Mouse (Mus musculus) heart, postnatal 25 days (tissue): ENCODE data around the gene Cdc14b. TPM values are rescaled to one million over a fixed set of nuclear protein-coding genes. Genes with fewer than 3 reads are reported as not detected.

Source experiments
- DNase-seq: peaks from one replicate; pipeline ENCODE4 v3.0.0; 2022; ENCODE audit warnings: low spot score
- intact Hi-C: fragments of 180-260 bp; cut with DNase I; formaldehyde crosslinking; loops from one replicate; pipeline ENCODE4 v1.15.1; 2025
- total RNA-seq, 2 experiments: library from RNA; stranded (reverse); gene quantifications; 2 replicates each; pipeline ENCODE4 v1.2.3; 2021

Cdc14b gene
- total RNA-seq, 2 experiments from 2014 or later: 7.0 to 9.0 TPM

GRCm38 (mm10) chr13:64150121-64150520 lies 125.0 kb downstream of the Cdc14b start:
- intact Hi-C loops: loop anchor here (2.0 to 10.0 kb wide), 2 partner anchors 21 to 585 kb away; partner anchors contain the start of gene Slc35d2
- no peak for DNase-seq

Other genes with a start within 250 kb of the Cdc14b start
- not detected for gene Hsd17b3, start 186.1 kb downstream of the Cdc14b start, total RNA-seq
- gene Slc35d2, start 145.9 kb downstream of the Cdc14b start, total RNA-seq: 1 to 10 TPM; 1.5 to 1.6 TPM
- 10 to 100 TPM; 21.5 to 22.6 TPM for gene Zfp367, start 122.1 kb downstream of the Cdc14b start, total RNA-seq
- 10 to 100 TPM; 52.6 to 52.7 TPM for gene Habp4, start 113.5 kb downstream of the Cdc14b start, total RNA-seq
- 10 to 100 TPM; 56.6 to 60.1 TPM for gene Aaed1, start 37.4 kb upstream of the Cdc14b start, total RNA-seq
- 100 to 1,000 TPM; 227 to 243 TPM for gene Ctsl, start 95.6 kb upstream of the Cdc14b start, total RNA-seq
- 1 to 10 TPM; 2.7 to 4.4 TPM for gene Cdk20, start 157.0 kb upstream of the Cdc14b start, total RNA-seq
- not detected for gene Fam240b, start 222.5 kb upstream of the Cdc14b start, total RNA-seq